Mouse (Mus musculus): ENCODE measurements around the gene Enox1. TPM values are rescaled to one million over a fixed set of nuclear protein-coding genes. Genes with fewer than 3 reads are reported as not detected.

The Enox1 gene
- total and polyA plus RNA-seq, 3 experiments, result not detected

- no peak overlapping the region for H3K4me3 ChIP-seq (replicated peaks in 1 of 3; ENCODE audit: low read depth in 2 of 3, low read length in 2 of 3, poor library complexity in 1 of 3)
- TF ChIP-seq ZNF384 (IDR thresholded peaks at IDR 0.05; ENCODE audit: low read depth, low read length) (no peak), MEF2A (IDR thresholded peaks at IDR 0.05; ENCODE audit: borderline replicate concordance, low read depth, low read length) (no peak), BHLHE40 (IDR thresholded peaks at IDR 0.05; ENCODE audit: low read depth, low read length) (no peak), NELFE (IDR thresholded peaks at IDR 0.05; ENCODE audit: low read depth, low read length) (no peak), CHD2 (IDR thresholded peaks at IDR 0.05; ENCODE audit: low read length) (no peak), ZC3H11A (IDR thresholded peaks at IDR 0.05; ENCODE audit: low read depth, low read length) (no peak), UBTF (IDR thresholded peaks at IDR 0.05; ENCODE audit: low read depth, low read length) (no peak), PAX5 (IDR thresholded peaks at IDR 0.05; ENCODE audit: low read length) (no peak), RCOR1 (conservative IDR thresholded peaks at IDR 0.05; ENCODE audit: low read depth, low read length) (no peak), E2F4 (IDR thresholded peaks at IDR 0.05; ENCODE audit: insufficient replicate concordance, low read depth, low read length) (no peak), CTCF (conservative IDR thresholded peaks at IDR 0.05 in 1 of 2, IDR thresholded peaks at IDR 0.05 in 1 of 2; ENCODE audit: low read depth in 2 of 2, low read length in 2 of 2) (no peak), GABPA (IDR thresholded peaks at IDR 0.05; ENCODE audit: insufficient replicate concordance, low read depth, low read length) (no peak), TCF12 (IDR thresholded peaks at IDR 0.05; ENCODE audit: low read depth, low read length) (no peak)
- H3K4me2 ChIP-seq (ENCODE audit: insufficient read depth, low read depth, poor library complexity, severe bottlenecking), result no peak overlapping the region
- in situ Hi-C loops (cut with MboI; ENCODE audit: low pct_ligation_motif_present, low pct_unique_long_range_greater_than_20kb, low sequenced_read_pairs) (no loop called here), dilution Hi-C loops (cut with MboI; ENCODE audit: extremely low pct_ligation_motif_present, extremely low pct_unique_long_range_greater_than_20kb, low sequenced_read_pairs) (no loop called here)
- no peak for DNase-seq (ENCODE audit: extremely low read depth)
- H3K9me3 ChIP-seq (replicated peaks; ENCODE audit: low read length), result peaks cover 79% of the 10 kb centered on the region
- no peaks in the 10 kb centered on the region for H3K4me1 ChIP-seq (ENCODE audit: control insufficient read depth in 1 of 2, insufficient read depth in 2 of 2)
- no peaks in the 10 kb centered on the region for H3K79me2 ChIP-seq (replicated peaks; ENCODE audit: control insufficient read depth, extremely low read depth, insufficient read depth, poor library complexity, severe bottlenecking)
- H3K9ac ChIP-seq (ENCODE audit: insufficient read depth, low read depth), result no peak overlapping the region
- H3K27ac ChIP-seq (ENCODE audit: insufficient read depth, low read depth), result no peak overlapping the region
- H3K36me3 ChIP-seq (replicated peaks in 1 of 2; ENCODE audit: control insufficient read depth in 1 of 2, insufficient read depth in 1 of 2, low read length in 1 of 2), result no peaks in the 10 kb centered on the region
- H3K27me3 ChIP-seq (replicated peaks), result no peaks in the 10 kb centered on the region
Observed at GRCm38 (mm10) chr14:77385621-77386020, 229.1 kb downstream of the Enox1 start.

- Histone ChIP-seq H3K4me2 (ENCODE audit: insufficient read depth, low read depth, poor library complexity, severe bottlenecking) (no peak overlapping the region), H3K36me3 (replicated peaks in 1 of 2; ENCODE audit: control insufficient read depth in 1 of 2, insufficient read depth in 1 of 2, low read length in 1 of 2) (no peaks in the 10 kb centered on the region), H3K9ac (ENCODE audit: insufficient read depth, low read depth) (no peak overlapping the region), H3K9me3 (replicated peaks; ENCODE audit: low read length) (peaks cover 67% of the 10 kb centered on the region), H3K4me3 (replicated peaks in 1 of 3; ENCODE audit: low read depth in 2 of 3, low read length in 2 of 3, poor library complexity in 1 of 3) (no peak overlapping the region), H3K27ac (ENCODE audit: insufficient read depth, low read depth) (no peak overlapping the region), H3K27me3 (replicated peaks) (no peaks in the 10 kb centered on the region), H3K4me1 (ENCODE audit: control insufficient read depth in 1 of 2, insufficient read depth in 2 of 2) (no peaks in the 10 kb centered on the region), H3K79me2 (replicated peaks; ENCODE audit: control insufficient read depth, extremely low read depth, insufficient read depth, poor library complexity, severe bottlenecking) (no peaks in the 10 kb centered on the region)
- in situ Hi-C loops (cut with MboI; ENCODE audit: low pct_ligation_motif_present, low pct_unique_long_range_greater_than_20kb, low sequenced_read_pairs) (no loop called here), dilution Hi-C loops (cut with MboI; ENCODE audit: extremely low pct_ligation_motif_present, extremely low pct_unique_long_range_greater_than_20kb, low sequenced_read_pairs) (no loop called here)
- DNase-seq (ENCODE audit: extremely low read depth), result no peak
- TF ChIP-seq BHLHE40 (IDR thresholded peaks at IDR 0.05; ENCODE audit: low read depth, low read length) (no peak), ZKSCAN1 (IDR thresholded peaks at IDR 0.05; ENCODE audit: borderline replicate concordance, low read depth, low read length) (no peak), GABPA (IDR thresholded peaks at IDR 0.05; ENCODE audit: insufficient replicate concordance, low read depth, low read length) (no peak), JUN (IDR thresholded peaks at IDR 0.05; ENCODE audit: insufficient read depth, low read depth, low read length) (no peak), MEF2A (IDR thresholded peaks at IDR 0.05; ENCODE audit: borderline replicate concordance, low read depth, low read length) (no peak), UBTF (IDR thresholded peaks at IDR 0.05; ENCODE audit: low read depth, low read length) (no peak), MYC (IDR thresholded peaks at IDR 0.05; ENCODE audit: low read depth, low read length) (no peak), RAD21 (IDR thresholded peaks at IDR 0.05; ENCODE audit: low read depth, low read length) (no peak), SIN3A (IDR thresholded peaks at IDR 0.05; ENCODE audit: low read length) (no peak), PAX5 (IDR thresholded peaks at IDR 0.05; ENCODE audit: low read length) (no peak), E2F4 (IDR thresholded peaks at IDR 0.05; ENCODE audit: insufficient replicate concordance, low read depth, low read length) (no peak), CTCF (conservative IDR thresholded peaks at IDR 0.05 in 1 of 2, IDR thresholded peaks at IDR 0.05 in 1 of 2; ENCODE audit: low read depth in 2 of 2, low read length in 2 of 2) (no peak), MAFK (IDR thresholded peaks at IDR 0.05; ENCODE audit: insufficient replicate concordance, low read length) (no peak), TBP (conservative IDR thresholded peaks at IDR 0.05; ENCODE audit: low read depth, low read length) (no peak), ZMIZ1 (IDR thresholded peaks at IDR 0.05; ENCODE audit: low read depth, low read length) (no peak), IRF4 (IDR thresholded peaks at IDR 0.05; ENCODE audit: low read depth, low read length) (no peak), ETS1 (conservative IDR thresholded peaks at IDR 0.05; ENCODE audit: low read depth, low read length) (no peak), NELFE (IDR thresholded peaks at IDR 0.05; ENCODE audit: low read depth, low read length) (no peak)
Observed at GRCm38 (mm10) chr14:77387877-77388276, 231.3 kb downstream of the Enox1 start.
